Mouse (Mus musculus): Measurements from ENCODE around the gene BC024063.
"Not testable (repeated sequence)": the region's sequence is repeated elsewhere in the genome, so short reads cannot be mapped to it uniquely, and the experiment has no call there.

BC024063 gene

DNA sequence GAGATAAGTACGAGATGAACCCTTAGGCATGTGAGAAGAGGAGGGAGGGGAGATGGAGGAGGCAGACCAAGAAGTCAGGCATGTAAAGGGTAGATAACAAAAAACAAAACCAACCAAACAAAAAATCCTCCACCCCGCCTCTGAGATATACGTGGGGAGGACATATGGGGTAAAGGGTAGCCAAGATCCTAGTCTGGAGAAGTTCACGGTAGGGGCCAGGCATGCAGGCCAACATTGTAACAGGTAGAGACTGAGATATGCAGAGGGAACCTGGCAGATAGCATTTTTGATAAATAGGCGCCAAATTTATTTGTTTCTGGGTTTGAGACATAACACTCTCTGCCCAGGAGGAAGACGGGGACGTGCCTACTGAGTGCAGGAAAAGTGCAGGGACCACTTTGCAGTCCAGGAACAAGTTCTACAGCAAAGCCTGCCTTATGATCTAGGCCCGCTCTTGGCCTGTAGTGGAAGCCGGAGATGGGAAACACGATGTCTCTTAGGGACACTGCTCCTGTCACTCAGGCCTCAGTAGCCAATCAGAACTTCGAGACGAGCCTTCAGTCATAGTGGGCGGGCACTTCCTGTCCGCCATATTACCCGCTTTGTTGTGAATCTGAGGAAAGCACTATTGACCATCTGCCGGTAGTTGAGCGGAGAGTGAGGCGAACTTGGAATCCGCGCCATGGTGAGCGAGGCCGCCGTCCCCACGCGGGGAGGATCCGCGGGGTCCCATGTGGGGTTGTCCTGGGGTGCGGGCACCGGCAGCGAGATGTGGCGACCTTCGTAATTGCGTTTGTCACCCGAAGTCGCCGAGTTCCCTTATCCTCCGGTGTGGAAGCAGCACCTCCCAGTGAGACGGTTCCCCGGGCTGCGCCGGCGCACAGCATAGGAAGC lies at the start of gene BC024063:
Gene BC024063, plus strand, starts transcription at position 626 of the 894 bp plus-strand sequence.
- DNase-seq (ENCODE audit: low spot score): peak; percentile 25

DNA sequence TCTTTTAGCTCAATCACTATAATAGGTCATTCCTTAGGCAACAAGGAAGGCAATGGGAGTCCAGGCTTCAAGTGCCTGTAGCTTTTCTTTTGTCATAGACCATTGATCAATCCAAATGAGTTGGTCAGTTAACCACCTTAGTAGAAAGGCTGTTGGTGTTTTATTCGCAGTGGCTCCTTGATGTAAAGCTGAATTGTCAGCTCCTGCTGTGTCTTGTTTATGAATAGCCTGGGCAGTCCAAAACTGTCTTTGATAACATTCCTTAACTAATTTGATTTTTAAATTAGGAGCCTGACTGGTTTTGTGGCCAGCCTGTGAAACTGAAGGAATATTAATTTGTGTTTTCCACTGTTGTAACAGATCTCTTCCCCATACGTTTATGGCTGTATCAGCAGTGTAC lies 41.0 kb upstream of the BC024063 start:
- no peak for DNase-seq (ENCODE audit: low spot score)

DNA sequence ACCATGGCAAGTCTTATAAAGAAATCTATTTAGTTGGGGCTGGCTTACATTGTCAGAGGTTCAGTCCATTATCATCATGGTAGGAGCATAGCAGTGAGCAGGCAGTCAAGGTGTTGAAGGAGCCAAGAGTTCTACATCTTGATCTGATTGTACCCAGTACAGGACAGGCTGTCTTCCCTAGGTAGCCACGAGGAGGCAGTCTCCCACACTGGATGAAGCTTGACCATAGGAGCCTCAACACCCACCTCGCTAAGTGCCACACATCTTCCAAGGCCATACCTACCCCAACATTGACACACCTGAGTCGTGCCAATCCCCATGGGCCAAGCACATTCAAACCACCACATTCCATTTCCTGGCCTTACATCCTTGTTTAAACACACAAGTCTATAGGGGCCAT lies 36.5 kb upstream of the BC024063 start:
- DNase-seq (ENCODE audit: low spot score): no peak

DNA sequence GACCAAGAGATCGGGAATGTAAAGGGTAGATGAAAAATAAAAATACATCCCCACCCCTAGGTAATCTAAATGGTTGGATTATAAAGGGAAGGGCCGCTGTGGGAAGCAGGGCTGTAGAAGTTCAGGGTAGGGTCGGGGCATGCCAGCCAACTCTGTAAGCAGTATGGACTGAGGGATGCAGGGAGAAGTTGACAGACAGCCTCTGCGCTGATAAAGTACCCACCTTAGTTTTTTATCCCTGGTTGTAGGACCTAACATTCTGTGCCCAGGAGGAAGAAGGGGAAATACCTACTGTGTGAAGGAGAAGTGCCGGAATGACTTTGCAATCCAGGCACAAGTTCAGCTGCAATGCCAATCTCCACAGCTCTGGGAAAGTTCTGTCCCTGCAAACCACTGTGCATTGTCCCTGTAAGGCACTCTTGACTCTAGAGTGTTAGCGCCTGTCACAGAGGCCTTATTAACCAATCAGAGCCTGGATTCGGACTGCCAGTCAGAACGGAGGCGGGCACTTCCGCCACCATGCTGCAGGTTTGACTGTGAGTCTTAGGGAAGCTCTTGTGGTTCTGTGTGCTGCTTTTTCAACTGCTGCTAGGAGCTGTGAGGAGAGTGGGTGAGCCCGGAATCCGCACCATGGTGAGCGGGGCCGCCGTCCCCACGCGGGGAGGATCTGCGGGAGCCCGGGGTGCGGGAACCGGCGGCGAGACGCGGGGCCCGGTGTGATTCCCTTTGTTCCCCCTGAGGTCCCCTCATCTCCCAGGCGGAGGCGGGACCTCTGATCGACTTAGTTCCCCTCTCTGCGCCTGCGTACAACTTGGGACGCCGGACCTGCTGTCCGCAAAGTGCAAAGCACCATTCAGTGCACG lies 35.3 kb upstream of the BC024063 start, which contains the start of gene Zfp873:
Gene Zfp873, plus strand, starts transcription at position 527 of the 863 bp plus-strand sequence.
- peak; percentile 89 for DNase-seq (ENCODE audit: low spot score)

DNA sequence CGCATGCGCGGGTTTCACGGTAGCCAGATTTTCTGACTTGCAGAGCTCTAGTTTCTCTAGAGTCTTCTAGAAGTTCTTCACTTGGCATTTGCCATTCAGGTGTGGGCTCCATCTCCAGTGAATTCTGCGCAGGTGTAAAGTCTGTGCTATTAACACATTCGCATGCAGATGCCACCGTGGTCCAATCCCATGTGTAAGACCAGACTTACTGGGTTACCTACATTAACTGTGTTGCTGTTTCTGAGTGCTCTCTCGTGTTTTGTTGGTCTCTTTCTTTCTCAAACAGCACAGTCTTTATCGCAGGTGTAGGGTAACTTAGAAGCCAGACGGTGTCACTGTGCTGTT lies 34.7 kb upstream of the BC024063 start:
- DNase-seq (ENCODE audit: low spot score): not testable (repeated sequence)

DNA sequence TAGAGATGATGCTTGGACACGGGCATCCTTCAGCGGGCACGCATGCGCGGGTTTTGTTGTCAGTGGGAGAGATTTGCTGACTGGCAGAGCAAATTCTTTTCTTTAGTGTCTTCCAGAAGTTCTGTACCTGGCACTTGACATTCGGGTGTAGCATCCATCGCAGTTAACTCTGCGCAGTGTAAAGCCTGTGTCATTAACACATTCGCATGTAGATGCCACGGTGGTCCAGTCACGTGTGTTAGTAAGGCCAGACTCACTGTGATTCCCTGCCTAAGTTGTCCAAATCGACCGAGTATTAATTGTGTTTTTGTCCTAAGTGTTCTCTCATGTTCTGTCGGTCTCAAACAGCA lies 444 bp downstream of the BC024063 start:
- not testable (repeated sequence) for DNase-seq (ENCODE audit: low spot score)

DNA sequence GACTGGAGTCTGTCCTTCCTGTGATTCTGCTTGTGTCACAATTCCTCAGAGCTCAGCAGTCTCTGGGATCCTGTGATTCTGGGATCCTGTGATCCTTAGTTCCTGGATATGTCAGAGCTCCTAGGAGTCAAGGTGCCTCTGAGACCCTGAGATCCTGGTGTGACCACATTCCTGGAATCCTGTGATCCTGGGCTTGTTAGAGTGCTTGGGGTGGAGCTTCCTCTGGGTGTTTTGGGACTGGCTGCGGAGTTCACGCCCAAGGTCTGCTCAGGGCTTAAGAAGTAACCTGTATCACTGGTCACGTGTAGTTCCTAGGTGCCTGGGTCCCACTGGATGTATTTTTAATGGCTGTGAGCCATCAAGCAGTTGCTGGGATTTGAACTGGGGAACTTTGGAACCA lies 34.1 kb downstream of the BC024063 start:
- DNase-seq (ENCODE audit: low spot score): no peak

DNA sequence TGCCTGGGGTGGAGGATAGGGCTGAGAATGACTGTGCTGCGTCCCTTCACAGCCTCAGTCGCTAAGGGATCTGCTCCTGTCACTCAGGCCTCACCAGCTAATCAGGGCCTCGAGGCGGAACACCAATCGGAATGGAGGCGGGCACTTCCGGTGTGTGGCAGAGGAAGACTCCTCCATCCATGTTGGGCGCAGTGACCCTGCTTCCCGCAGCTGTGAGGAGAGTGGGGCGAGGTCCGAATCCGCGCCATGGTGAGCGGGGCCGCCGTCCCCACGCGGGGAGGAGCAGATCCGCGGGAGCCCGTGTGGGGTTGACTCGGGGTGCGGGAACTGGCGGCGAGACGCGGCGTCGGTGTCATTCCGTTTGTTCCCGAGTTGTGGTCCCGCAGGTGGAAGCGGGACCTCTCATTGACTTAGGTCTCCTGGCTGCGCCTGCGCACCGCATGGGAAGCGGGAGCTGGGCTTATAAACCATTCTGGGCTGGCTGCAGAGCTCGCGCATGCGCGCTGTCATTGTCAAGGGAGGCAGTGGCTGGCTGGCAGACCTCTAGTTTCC lies 44.8 kb downstream of the BC024063 start, which contains the start of gene AU041133:
Gene AU041133, plus strand, starts transcription at position 164 of the 552 bp plus-strand sequence.
- peak; percentile 78 for DNase-seq (ENCODE audit: low spot score)

DNA sequence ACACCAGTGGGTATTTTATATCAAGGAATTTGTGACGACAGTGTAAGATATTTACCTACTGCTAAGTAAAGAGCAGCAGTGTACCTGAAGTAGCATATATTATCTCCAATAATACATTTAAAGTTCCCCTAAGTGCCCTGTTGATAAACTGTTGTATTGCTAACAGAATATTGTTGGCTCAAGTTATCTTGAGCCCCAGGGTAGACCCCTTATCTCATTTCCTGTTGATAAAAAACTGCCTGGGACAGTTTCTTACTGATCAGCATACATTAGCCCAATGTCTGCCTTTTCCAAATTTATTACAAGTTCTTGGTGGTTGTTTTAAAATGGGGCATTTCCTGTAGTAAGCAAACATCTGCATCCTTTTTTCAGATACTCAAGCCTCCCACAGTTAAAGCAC lies 62.1 kb downstream of the BC024063 start:
- DNase-seq (ENCODE audit: low spot score): no peak

DNA sequence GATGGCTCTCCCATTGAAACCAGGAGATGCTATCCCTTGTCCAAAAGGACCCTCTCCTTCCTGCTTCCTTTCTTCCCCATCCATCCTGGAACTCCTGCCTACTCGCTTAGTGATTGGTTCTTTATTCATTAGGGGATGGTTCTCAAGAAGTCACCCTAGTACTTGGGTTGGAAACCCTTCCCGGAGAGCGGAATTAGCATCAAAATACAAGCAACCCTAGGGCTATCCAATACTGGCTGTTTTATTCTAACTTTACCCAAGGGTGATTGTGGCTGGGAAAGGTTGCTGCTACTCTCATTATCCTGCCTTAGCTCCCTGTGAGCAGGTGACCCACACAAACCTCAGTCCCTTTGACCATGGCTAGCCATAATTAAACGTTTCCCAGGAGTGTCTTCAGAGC lies 64.4 kb downstream of the BC024063 start:
- DNase-seq (ENCODE audit: low spot score): no peak

All from ovary, adult 18-20 months (tissue).